Mouse (Mus musculus) layer of hippocampus, adult 2 months (tissue): ENCODE measurements around the gene Npl. TPM values are rescaled to one million over a fixed set of nuclear protein-coding genes. Genes with fewer than 3 reads are reported as not detected.
"Not testable (repeated sequence)": the region's sequence is repeated elsewhere in the genome, so short reads cannot be mapped to it uniquely, and the experiment has no call there.

Experiments used
- DNase-seq, 2 experiments: peaks; one replicate each; pipeline ENCODE4 v3.0.0; 2022; ENCODE audit warnings: low spot score in 2 of 2
- H3K27ac ChIP-seq: fragments of 200-600 bp; 2 replicates; pipeline ENCODE4 v1.8.1; 2022
- H3K4me3 ChIP-seq: fragments of 200-600 bp; 2 replicates; pipeline ENCODE4 v1.8.1; 2022; ENCODE audit warnings: mild to moderate bottlenecking
- CTCF ChIP-seq: fragments of 200-600 bp; conservative IDR thresholded peaks from 2 replicates; pipeline ENCODE4 v1.8.1; 2022; ENCODE audit warnings: antibody characterized with exemption, mild to moderate bottlenecking, moderate library complexity
- total RNA-seq, 2 experiments: library from RNA; stranded (reverse); gene quantifications; 2 replicates each; pipeline ENCODE4 v1.2.3; 2021

Npl gene
- total RNA-seq, 2 experiments from 2014 or later: 4.2 to 4.9 TPM

GRCm38 (mm10) chr1:153532234-153532841 lies 17.5 kb downstream of the Npl start:
- Histone ChIP-seq H3K27ac (0 out of 2 replicates have a peak overlapping the region, but pooled peaks have one; percentile 36), H3K4me3 (0 out of 2 replicates have a peak overlapping the region, but pooled peaks have one; percentile 9)
- no peak for DNase-seq
- TF ChIP-seq CTCF: no peak

- no peak for TF ChIP-seq CTCF
- peak overlapping the region; percentile 49; the same call in 1 of the 2 replicates for H3K27ac ChIP-seq
- no peak for DNase-seq
- 0 out of 2 replicates have a peak overlapping the region, but pooled peaks have one; percentile 9 for H3K4me3 ChIP-seq
Measured at GRCm38 (mm10) chr1:153531677-153532233, 18.1 kb downstream of the Npl start.

GRCm38 (mm10) chr1:153522116-153522515 lies 27.7 kb downstream of the Npl start:
- no peak for DNase-seq
- no peak overlapping the region for H3K27ac ChIP-seq
- no peak overlapping the region for H3K4me3 ChIP-seq
- no peak for TF ChIP-seq CTCF

GRCm38 (mm10) chr1:153515368-153515767 lies 34.5 kb downstream of the Npl start:
- Histone ChIP-seq H3K27ac (no peak overlapping the region), H3K4me3 (no peak overlapping the region)
- DNase-seq: no peak
- no peak for TF ChIP-seq CTCF

- H3K4me3 ChIP-seq: no peak overlapping the region
- peak; percentile 60 for TF ChIP-seq CTCF
- no peak for DNase-seq
- H3K27ac ChIP-seq: no peak overlapping the region
Measured at GRCm38 (mm10) chr1:153510330-153511009, 39.4 kb downstream of the Npl start.

- not testable (repeated sequence) for H3K4me3 ChIP-seq, H3K27ac ChIP-seq, DNase-seq
Measured at GRCm38 (mm10) chr1:153509569-153509968, 40.3 kb downstream of the Npl start.

- TF ChIP-seq CTCF: no peak
- no peak overlapping the region for H3K27ac ChIP-seq
- DNase-seq: no peak
- H3K4me3 ChIP-seq: no peak overlapping the region
Measured at GRCm38 (mm10) chr1:153509012-153509411, 40.8 kb downstream of the Npl start.

- Histone ChIP-seq H3K4me3 (no peak overlapping the region), H3K27ac (no peak overlapping the region)
- DNase-seq: peak; percentile 40 to 53
- no peak for TF ChIP-seq CTCF
Measured at GRCm38 (mm10) chr1:153506266-153506665, 43.6 kb downstream of the Npl start.

GRCm38 (mm10) chr1:153501644-153502321 lies 48.1 kb downstream of the Npl start:
- TF ChIP-seq CTCF: peak; percentile 46
- no peak for DNase-seq
- H3K27ac ChIP-seq: peak overlapping the region; percentile 39; the same call in 1 of the 2 replicates
- H3K4me3 ChIP-seq: no peak overlapping the region

- Histone ChIP-seq H3K27ac (no peak overlapping the region), H3K4me3 (no peak overlapping the region)
- no peak for DNase-seq
- TF ChIP-seq CTCF: no peak
Measured at GRCm38 (mm10) chr1:153500030-153500429, 49.8 kb downstream of the Npl start.

GRCm38 (mm10) chr1:153496030-153496429 lies 53.8 kb downstream of the Npl start:
- TF ChIP-seq CTCF: no peak
- no peak overlapping the region for H3K27ac ChIP-seq
- no peak for DNase-seq
- H3K4me3 ChIP-seq: no peak overlapping the region

GRCm38 (mm10) chr1:153493931-153494330 lies 55.9 kb downstream of the Npl start:
- no peak for DNase-seq
- Histone ChIP-seq H3K27ac (no peak overlapping the region), H3K4me3 (no peak overlapping the region)
- TF ChIP-seq CTCF: no peak

- no peak overlapping the region for H3K27ac ChIP-seq
- no peak for DNase-seq
- no peak overlapping the region for H3K4me3 ChIP-seq
- no peak for TF ChIP-seq CTCF
Measured at GRCm38 (mm10) chr1:153493338-153493737, 56.5 kb downstream of the Npl start.
